Comparison of ENCODE assay signal across 10 mouse cellular contexts in genomic region chr3:96248141-96249033, GRCm38 (mm10). TPM values are rescaled to one million over a fixed set of nuclear protein-coding genes. Genes with fewer than 3 reads are reported as not detected.
A peak's percentile ranks its signal among the peaks of the same experiment; 100 is the strongest.
DNase-seq lines count a peak whose midpoint lies in the region; ATAC-seq and TF ChIP-seq lines count a peak whose summit lies in the region.
"Had no signal": no experiment of that assay in that cellular context is flagged by ENCODE, and none has a peak within 500 bp of the region (broad histone marks: within the 10 kb centered on the region; RNA-seq: fewer than 3 reads in every experiment).

No protein-coding gene starts in this region.

- no peaks in the 10 kb centered on the region for H3K9me3 ChIP-seq in limb, embryonic 12.5 days

- peak overlapping the region; percentile 59 for H3K4me2 ChIP-seq in limb, embryonic 12.5 days

- no peaks in the 10 kb centered on the region for H3K36me3 ChIP-seq in testis, adult 2 months (ENCODE audit: control insufficient read depth, insufficient read depth, low read length)
- H3K36me3 ChIP-seq in limb, embryonic 12.5 days = no peaks in the 10 kb centered on the region

- H3K27ac ChIP-seq in testis, adult 2 months (ENCODE audit: control insufficient read depth, insufficient read depth, low read depth, low read length) = no peak overlapping the region
- peak overlapping the region; percentile 18; the same call in 1 of the 2 replicates for H3K27ac ChIP-seq in limb, embryonic 12.5 days
- no peak overlapping the region for H3K27ac ChIP-seq in layer of hippocampus, adult 2 months

- TF ChIP-seq CTCF in testis, adult 2 months (IDR thresholded peaks at IDR 0.05; ENCODE audit: control insufficient read depth, insufficient read depth, insufficient replicate concordance, low read depth, low read length) = no peak
- no peak for TF ChIP-seq CTCF in layer of hippocampus, adult 2 months (conservative IDR thresholded peaks at IDR 0.05)

- no peaks in the 10 kb centered on the region for H3K27me3 ChIP-seq in testis, adult 2 months (ENCODE audit: control insufficient read depth, insufficient read depth, low read length)
- H3K27me3 ChIP-seq in limb, embryonic 12.5 days = peaks cover 6% of the 10 kb centered on the region; the same call in 1 of the 2 replicates

- no peaks in the 10 kb centered on the region; the same call in 1 of the 2 replicates for H3K4me1 ChIP-seq in testis, adult 2 months (ENCODE audit: control insufficient read depth, insufficient read depth, low read length)
- peaks cover 44% of the 10 kb centered on the region for H3K4me1 ChIP-seq in limb, embryonic 12.5 days (replicated peaks)

- no peak for TF ChIP-seq POLR2A in testis, adult 2 months (IDR thresholded peaks at IDR 0.05; ENCODE audit: control insufficient read depth, low read depth, low read length)

- H3K9ac ChIP-seq in limb, embryonic 12.5 days (replicated peaks) = no peak overlapping the region; the same call in 1 of the 2 replicates

- ATAC-seq in limb, embryonic 12.5 days (ENCODE audit: insufficient number of reproducible peaks, insufficient read depth, low FRiP score, low TSS enrichment, low read depth) = no peak

- WGBS in limb, embryonic 12.5 days = 39% methylated on average over 6 of the region's 6 CpGs

- intact Hi-C loops in gastrocnemius, postnatal 14 days (cut with DNase I; ENCODE audit: low total_unique reads) = no loop called here

- peak; percentile 44 for DNase-seq in embryo, embryonic 10 days (ENCODE audit: low spot score)
- no peak for DNase-seq in embryo, embryonic 11 days
- no peak for DNase-seq in testis, postnatal 10 days (ENCODE audit: low spot score)
- DNase-seq in gastrocnemius, adult 18-20 months (ENCODE audit: low spot score) = no peak
- DNase-seq in layer of hippocampus, adult 2 months (ENCODE audit: low spot score in 2 of 2) = no peak
- DNase-seq in gastrocnemius, postnatal 14 days = no peak
- DNase-seq: right cerebral cortex, adult 18-20 months had no signal

- peak overlapping the region; percentile 16; the same call in 1 of the 2 replicates for H3K4me3 ChIP-seq in testis, adult 2 months (ENCODE audit: control insufficient read depth, low read depth, low read length)
- peak overlapping the region; percentile 46 for H3K4me3 ChIP-seq in limb, embryonic 12.5 days (replicated peaks)
- H3K4me3 ChIP-seq in layer of hippocampus, adult 2 months = no peak overlapping the region

RNA-seq across cellular contexts. Expression of gene Hist2h3c1, which starts 1.9 kb away (rescaled TPM):
- not detected in 2 replicates for polyA plus RNA-seq in testis, adult 2 months (2012; rRNA removed)
- 0.35 TPM in 1 of 2 replicates, not detected in the other for polyA plus RNA-seq in limb, embryonic 12.5 days (2016; fragmentation: Nextera tagmentation; extraction: Ambion mirVana)
- not detected for total RNA-seq in gastrocnemius, adult 18-20 months (2021)
- not detected for total RNA-seq in layer of hippocampus, adult 2 months (2021)
- not detected for total RNA-seq in gastrocnemius, postnatal 14 days (2021)
- total RNA-seq: layer of hippocampus, postnatal 14 days had no signal

RNA-seq across cellular contexts. Expression of gene Hist2h2aa1, which starts 3.1 kb away (rescaled TPM):
- 1,076 and 1,288 TPM in 2 replicates for polyA plus RNA-seq in testis, adult 2 months (2012; rRNA removed)
- 17.4 and 36.2 TPM in 2 replicates for polyA plus RNA-seq in limb, embryonic 12.5 days (2016; fragmentation: Nextera tagmentation; extraction: Ambion mirVana)
- total RNA-seq in gastrocnemius, adult 18-20 months (2021) = 1 to 10 TPM; 2.8 to 4.7 TPM
- total RNA-seq in layer of hippocampus, adult 2 months (2021) = 10 to 100 TPM in 1 of 2 experiments, not detected in 1; 11.7 TPM
- total RNA-seq in gastrocnemius, postnatal 14 days (2021) = 10 to 100 TPM in 1 of 2 experiments, 1 to 10 TPM in 1; 3.3 to 12.8 TPM

RNA-seq across cellular contexts. Expression of gene Hist2h2aa2, which starts 8.3 kb away (rescaled TPM):
- polyA plus RNA-seq in testis, adult 2 months (2012; rRNA removed) = 37.8 and 209 TPM in 2 replicates
- polyA plus RNA-seq in limb, embryonic 12.5 days (2016; fragmentation: Nextera tagmentation; extraction: Ambion mirVana) = 50.0 and 66.0 TPM in 2 replicates
- total RNA-seq in gastrocnemius, adult 18-20 months (2021) = 100 to 1,000 TPM; 170 to 186 TPM
- 100 to 1,000 TPM; 208 to 213 TPM for total RNA-seq in layer of hippocampus, adult 2 months (2021)
- 100 to 1,000 TPM; 353 to 418 TPM for total RNA-seq in gastrocnemius, postnatal 14 days (2021)

RNA-seq across cellular contexts. Expression of gene Hist2h3c2, which starts 9.5 kb away (rescaled TPM):
- polyA plus RNA-seq in testis, adult 2 months (2012; rRNA removed) = 18.0 and 18.3 TPM in 2 replicates
- polyA plus RNA-seq in limb, embryonic 12.5 days (2016; fragmentation: Nextera tagmentation; extraction: Ambion mirVana) = 9.0 and 11.9 TPM in 2 replicates
- total RNA-seq in gastrocnemius, adult 18-20 months (2021) = 1 to 10 TPM; 4.7 to 4.9 TPM
- total RNA-seq in layer of hippocampus, adult 2 months (2021) = 10 to 100 TPM; 11.4 to 12.3 TPM
- 10 to 100 TPM; 30.3 to 31.5 TPM for total RNA-seq in gastrocnemius, postnatal 14 days (2021)

RNA-seq across cellular contexts. Expression of gene Hist2h4, which starts 14.7 kb away (rescaled TPM):
- 0.42 and 0.43 TPM in 2 replicates for polyA plus RNA-seq in testis, adult 2 months (2012; rRNA removed)
- 19.4 and 26.5 TPM in 2 replicates for polyA plus RNA-seq in limb, embryonic 12.5 days (2016; fragmentation: Nextera tagmentation; extraction: Ambion mirVana)
- 1 to 10 TPM; 4.6 to 7.8 TPM for total RNA-seq in gastrocnemius, adult 18-20 months (2021)
- total RNA-seq in layer of hippocampus, adult 2 months (2021) = 10 to 100 TPM; 29.6 to 29.9 TPM
- total RNA-seq in gastrocnemius, postnatal 14 days (2021) = 10 to 100 TPM; 20.5 to 21.2 TPM
